Mouse (Mus musculus): ENCODE results near the gene Brox.
"Not testable (repeated sequence)": the region's sequence is repeated elsewhere in the genome, so short reads cannot be mapped to it uniquely, and the experiment has no call there.

Gene Brox

GRCm38 (mm10) chr1:183296877-183297383 lies at the start of gene Brox:
Gene Brox (minus strand): TSS chr1:183297269.
- peak; percentile 92 for DNase-seq (ENCODE audit: low read depth, low spot score)

DNA sequence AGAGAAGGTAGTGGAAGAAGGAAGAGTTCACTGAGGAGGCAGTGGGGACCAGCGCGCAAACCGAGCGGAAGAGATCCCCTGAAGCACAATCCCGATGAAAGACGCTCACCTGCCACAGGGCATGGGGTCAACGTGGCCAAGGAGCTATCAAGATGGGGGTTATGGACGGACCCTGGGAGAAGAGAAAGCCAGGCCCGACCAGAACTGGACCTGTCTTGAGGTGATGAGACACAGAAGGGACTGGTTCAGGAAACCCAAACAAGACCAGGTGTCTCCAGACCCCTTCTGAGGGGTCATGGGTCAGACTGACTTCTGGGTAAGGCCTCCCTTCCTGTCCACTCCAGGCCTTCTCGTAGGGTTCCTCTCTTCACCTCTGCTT lies 48.7 kb upstream of the Brox start:
- DNase-seq (ENCODE audit: low read depth, low spot score): no peak

DNA sequence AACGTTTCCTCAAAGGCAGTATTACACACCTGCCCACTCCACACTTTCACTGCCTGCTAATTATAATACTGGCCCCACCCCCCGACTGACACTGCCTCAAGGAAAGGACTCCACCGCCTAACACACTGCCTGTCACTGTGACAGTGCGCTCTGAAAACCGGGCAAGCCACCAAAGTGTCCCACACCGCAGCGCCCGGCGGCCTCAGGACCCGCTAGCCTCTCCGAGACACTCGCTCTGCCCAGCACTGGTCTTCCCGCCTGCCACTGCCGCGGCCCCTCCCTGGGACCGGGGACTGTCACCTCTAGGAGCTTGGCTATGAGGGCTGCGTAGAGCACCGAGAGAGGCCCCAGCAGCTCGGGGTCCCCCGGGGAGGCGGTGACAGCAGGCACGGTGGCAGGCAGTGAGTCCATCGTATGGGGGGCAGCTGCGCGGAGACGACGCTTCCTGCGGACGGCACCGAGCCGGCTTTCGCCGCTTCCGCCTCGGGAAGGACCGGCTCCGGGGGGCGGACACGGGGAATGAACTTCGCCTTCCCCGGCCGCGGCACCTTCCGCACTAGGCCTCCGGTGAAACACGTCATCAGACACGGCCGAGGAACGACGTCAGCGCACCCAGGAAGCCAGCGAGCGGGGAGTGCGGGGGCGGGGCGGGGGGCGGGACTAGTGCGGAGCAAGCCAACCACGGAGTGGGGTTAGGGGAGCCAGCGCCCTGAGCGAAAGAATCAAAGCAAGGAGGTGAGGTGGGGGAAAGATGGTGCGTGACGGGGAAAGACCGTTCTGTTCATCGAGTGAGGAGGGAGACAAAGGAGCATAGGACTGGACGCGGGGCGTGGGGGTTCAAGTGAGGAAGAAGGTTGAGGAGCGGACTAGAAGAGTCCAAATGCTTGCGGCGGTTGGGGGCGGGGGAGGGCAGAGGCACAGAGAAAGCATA lies 48.1 kb upstream of the Brox start:
- peak; percentile 82 for DNase-seq (ENCODE audit: low read depth, low spot score)

DNA sequence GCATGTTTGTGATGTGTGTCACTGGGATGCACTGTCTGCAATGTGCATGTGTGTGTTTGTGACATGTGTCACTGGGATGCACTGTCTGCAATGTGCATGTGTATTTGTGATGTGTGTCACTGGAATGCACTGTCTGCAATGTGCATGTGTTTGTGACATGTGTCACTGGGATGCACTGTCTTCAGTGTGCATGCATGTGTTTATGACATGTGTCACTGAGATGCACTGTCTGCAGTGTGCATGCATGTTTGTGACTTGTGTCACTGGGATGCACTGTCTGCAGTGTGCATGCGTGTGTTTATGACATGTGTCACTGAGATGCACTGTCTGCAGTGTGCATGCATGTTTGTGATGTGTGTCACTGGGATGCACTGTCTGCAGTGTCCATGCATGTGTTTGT lies 45.8 kb upstream of the Brox start:
- DNase-seq (ENCODE audit: low read depth, low spot score): not testable (repeated sequence)

- no peak for DNase-seq (ENCODE audit: low read depth, low spot score)
Observed at GRCm38 (mm10) chr1:183327171-183327570, 30.1 kb upstream of the Brox start.

- peak; percentile 97 for DNase-seq (ENCODE audit: low read depth, low spot score)
Observed at GRCm38 (mm10) chr1:183324433-183324832, 27.4 kb upstream of the Brox start.

DNA sequence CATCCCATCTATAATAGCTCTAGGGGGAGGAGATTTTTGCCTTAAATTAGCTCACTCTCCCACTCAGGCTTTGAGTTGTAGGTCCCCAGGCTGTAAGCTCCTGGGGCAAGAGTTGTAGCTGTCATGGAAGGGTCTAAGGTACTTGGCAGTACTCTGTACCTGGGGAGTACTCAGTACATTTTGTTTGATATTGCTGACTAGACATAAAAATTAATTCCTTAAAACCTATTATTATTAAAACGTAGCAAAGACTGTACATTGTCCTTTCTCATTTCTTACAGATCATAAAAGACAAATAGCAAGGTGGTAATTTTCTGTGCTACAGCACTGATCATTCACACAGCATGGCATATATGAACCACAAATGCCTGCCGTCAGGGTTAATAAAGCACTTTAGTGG lies 26.9 kb upstream of the Brox start:
- DNase-seq (ENCODE audit: low read depth, low spot score): no peak

GRCm38 (mm10) chr1:183322496-183322895 lies 25.4 kb upstream of the Brox start:
- DNase-seq (ENCODE audit: low read depth, low spot score): not testable (repeated sequence)

- DNase-seq (ENCODE audit: low read depth, low spot score): no peak
Observed at GRCm38 (mm10) chr1:183320708-183321107, 23.6 kb upstream of the Brox start.

GRCm38 (mm10) chr1:183315783-183316182 lies 18.7 kb upstream of the Brox start:
- peak; percentile 65 for DNase-seq (ENCODE audit: low read depth, low spot score)

DNA sequence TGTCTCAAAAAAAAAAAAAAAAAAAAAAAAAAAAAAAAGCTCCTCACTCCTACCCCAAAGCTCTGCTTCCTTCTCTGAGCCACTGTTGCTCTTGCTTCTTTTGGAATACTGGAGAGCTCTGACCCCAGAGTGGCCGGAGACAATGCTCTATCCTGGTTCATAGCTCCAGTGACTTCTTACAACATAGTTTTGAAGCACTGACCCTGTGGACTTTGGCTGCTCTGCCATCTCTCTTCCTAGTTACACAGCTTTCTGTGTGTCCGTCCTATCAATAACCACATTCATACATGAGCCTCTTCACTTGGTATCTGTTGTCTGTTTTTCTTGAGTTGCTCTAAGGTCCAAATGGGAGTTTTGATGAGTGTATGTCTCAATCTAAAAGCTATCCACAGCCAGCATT lies 15.0 kb upstream of the Brox start:
- DNase-seq (ENCODE audit: low read depth, low spot score): no peak

DNA sequence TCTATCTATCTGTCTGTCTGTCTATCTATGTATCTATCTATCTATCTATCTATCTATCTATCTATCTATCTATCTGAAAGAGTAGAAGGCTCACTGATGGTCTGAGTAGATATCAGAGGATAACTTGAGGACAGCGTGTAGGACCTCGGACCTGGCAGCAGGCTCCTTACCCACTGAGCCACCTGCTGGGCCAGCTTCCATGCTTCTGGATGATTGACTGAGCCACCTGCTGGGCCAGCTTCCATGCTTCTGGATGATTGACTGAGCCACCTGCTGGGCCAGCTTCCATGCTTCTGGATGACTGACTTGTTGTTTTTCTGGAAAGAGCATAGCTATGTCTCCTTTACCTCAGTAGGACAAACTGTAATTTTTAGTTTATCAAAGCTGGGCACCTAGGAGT lies 12.5 kb upstream of the Brox start:
- not testable (repeated sequence) for DNase-seq (ENCODE audit: low read depth, low spot score)

DNA sequence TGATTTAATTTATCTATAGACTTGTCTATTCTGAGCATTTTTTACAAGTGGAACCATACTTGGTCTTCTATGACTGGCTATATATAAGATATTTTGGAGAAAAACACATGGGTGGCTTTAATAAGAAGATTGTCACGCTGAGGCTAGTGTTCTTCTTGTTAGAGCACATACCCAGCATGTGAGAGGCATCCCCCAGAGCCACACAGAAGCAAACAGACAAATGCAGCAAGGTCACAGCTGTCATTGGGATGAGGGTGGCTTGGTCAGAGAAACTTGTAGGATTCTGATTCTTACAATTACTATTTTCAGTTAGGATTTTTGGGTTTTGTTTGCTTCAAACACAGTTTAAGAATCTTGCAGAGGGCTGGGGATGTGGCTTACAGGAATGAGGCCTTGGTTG lies 11.4 kb upstream of the Brox start:
- no peak for DNase-seq (ENCODE audit: low read depth, low spot score)

DNA sequence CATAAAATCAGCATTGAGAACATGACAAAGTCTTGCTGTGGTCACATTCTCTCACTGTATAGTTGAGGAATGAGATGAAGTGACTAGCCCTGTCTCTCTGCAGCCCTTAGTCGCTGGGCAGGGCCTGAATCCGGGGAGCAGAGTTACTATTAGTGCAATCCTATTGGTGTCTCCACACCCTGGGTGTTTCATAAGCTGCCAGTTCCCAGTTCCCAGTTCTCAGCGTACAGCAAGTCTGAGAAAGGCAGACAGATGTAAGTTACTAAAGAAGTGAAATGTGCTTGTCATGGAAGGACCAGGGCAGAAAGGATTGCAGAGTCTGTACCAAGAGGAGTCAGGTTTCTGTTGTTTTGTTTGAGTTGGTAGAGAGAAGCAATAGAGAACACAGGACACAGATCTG lies 10.5 kb upstream of the Brox start:
- DNase-seq (ENCODE audit: low read depth, low spot score): no peak

DNA sequence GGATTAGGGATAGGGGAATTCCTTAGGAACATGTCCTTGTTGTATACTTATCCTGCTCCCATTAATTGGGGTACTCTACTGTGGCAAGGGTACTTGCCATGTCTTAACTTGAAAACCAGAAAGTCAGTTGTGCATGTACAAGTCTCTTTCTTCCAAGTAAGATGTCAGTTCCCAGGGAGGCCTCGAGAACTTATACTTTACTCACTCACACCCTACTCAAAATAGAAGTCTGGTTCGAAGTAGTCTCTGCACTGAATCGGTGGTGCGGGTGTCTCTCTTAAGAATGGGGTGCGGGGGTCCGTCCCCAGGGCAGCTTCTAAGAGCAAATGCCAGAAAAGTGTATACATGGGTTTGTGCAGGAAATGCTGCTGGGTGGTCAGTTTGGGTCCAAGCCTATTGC lies 2.1 kb upstream of the Brox start:
- DNase-seq (ENCODE audit: low read depth, low spot score): peak; percentile 99

- peak; percentile 66 for DNase-seq (ENCODE audit: low read depth, low spot score)
Observed at GRCm38 (mm10) chr1:183297886-183298489, 919 bp upstream of the Brox start.

GRCm38 (mm10) chr1:183297473-183297885 lies 410 bp upstream of the Brox start:
- peak; percentile 71 for DNase-seq (ENCODE audit: low read depth, low spot score)

- DNase-seq (ENCODE audit: low read depth, low spot score): peak; percentile 70
Observed at GRCm38 (mm10) chr1:183296465-183296864, 604 bp downstream of the Brox start, which contains the start of gene Aida. Gene Aida (plus strand): TSS chr1:183296590.

DNA sequence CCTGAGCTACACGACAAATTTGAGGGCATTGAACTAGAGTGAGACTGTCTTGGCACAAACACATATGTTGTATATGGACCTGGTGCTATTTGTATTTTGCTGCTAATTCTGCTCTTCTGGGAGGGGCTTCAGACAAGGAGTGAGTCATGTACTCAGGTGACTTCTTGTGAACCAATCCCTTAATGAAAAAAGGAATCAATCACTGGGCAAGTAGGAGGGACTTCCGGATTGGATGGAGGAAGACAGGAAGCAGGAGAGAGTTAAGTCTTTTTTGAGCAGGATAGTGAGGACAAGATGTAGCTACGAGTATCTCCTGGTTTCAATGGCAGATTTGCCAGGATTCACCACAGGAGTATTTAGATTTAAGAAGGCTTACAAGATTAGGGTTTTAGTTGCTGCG lies 7.5 kb downstream of the Brox start:
- DNase-seq (ENCODE audit: low read depth, low spot score): peak; percentile 94

- no peak for DNase-seq (ENCODE audit: low read depth, low spot score)
Observed at GRCm38 (mm10) chr1:183288351-183288750, 8.7 kb downstream of the Brox start.

GRCm38 (mm10) chr1:183275763-183276162 lies 21.3 kb downstream of the Brox start:
- DNase-seq (ENCODE audit: low read depth, low spot score): no peak

GRCm38 (mm10) chr1:183274385-183274784 lies 22.7 kb downstream of the Brox start:
- no peak for DNase-seq (ENCODE audit: low read depth, low spot score)
